Comparison of ENCODE assay signal across 10 mouse cellular contexts in the genomic region with DNA sequence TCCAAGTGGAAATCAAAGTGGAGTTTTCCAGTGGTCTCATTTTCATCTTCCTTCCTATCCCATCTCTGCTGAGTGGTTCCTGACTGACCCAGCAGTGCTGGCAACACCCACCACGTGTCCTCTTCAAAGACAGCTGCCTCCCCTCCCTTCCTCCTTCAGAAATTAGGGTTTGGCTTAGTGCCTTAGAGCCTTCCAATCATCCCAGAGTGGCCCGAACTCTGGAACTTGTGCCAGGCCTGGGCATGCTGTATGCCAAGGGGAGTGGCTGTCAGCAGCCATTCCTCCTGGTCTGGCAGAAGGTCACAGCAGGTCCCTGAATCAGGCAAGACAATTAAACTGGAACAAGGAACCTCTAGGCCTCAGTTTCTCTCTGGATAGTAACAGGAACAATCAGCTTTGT. TPM values are rescaled to one million over a fixed set of nuclear protein-coding genes. Genes with fewer than 3 reads are reported as not detected.
DNase-seq lines count a peak whose midpoint lies in the region; ATAC-seq lines count a peak whose summit lies in the region.
"Had no signal": no experiment of that assay in that cellular context is flagged by ENCODE, and none has a peak within 500 bp of the region (broad histone marks: within the 10 kb centered on the region; RNA-seq: fewer than 3 reads in every experiment).

No protein-coding gene starts in this region.

- DNase-seq in hindbrain, embryonic 14.5 days (ENCODE audit: low spot score): peak; percentile 46
- peak; percentile 90 for DNase-seq in adipocyte (ENCODE audit: low spot score)
- DNase-seq in cerebellum, adult 8-10 months: peak; percentile 80
- no peak for DNase-seq in limb, embryonic 10.5 days (ENCODE audit: low spot score)
- no peak for DNase-seq in layer of hippocampus, postnatal 25 days (ENCODE audit: extremely low spot score in 1 of 2, low spot score in 1 of 2)
- DNase-seq in embryo, embryonic 10 days (ENCODE audit: low spot score): no peak

- 29% methylated on average over 2 of the region's 2 CpGs for WGBS in hindbrain, embryonic 14.5 days
- 35% methylated on average over 2 of the region's 2 CpGs for WGBS in hindbrain, embryonic 12.5 days
- 25% methylated on average over 2 of the region's 2 CpGs for WGBS in limb, embryonic 10.5 days

- no peaks in the 10 kb centered on the region; the same call in none of the 2 replicates for H3K4me1 ChIP-seq in hindbrain, embryonic 14.5 days (replicated peaks; ENCODE audit: control insufficient read depth, insufficient read depth, low read length)
- peaks cover 16% of the 10 kb centered on the region for H3K4me1 ChIP-seq in hindbrain, embryonic 12.5 days
- peaks cover 25% of the 10 kb centered on the region for H3K4me1 ChIP-seq in limb, embryonic 10.5 days

- no peak overlapping the region for H3K9ac ChIP-seq in hindbrain, embryonic 14.5 days
- no peak overlapping the region for H3K9ac ChIP-seq in hindbrain, embryonic 12.5 days
- H3K9ac ChIP-seq: liver, embryonic 14.5 days had no signal

- no peak overlapping the region for H3K4me2 ChIP-seq in hindbrain, embryonic 14.5 days (replicated peaks)
- H3K4me2 ChIP-seq in hindbrain, embryonic 12.5 days (replicated peaks): no peak overlapping the region

- peaks cover 43% of the 10 kb centered on the region for H3K27me3 ChIP-seq in hindbrain, embryonic 14.5 days (ENCODE audit: control insufficient read depth, insufficient read depth, low read length)
- H3K27me3 ChIP-seq in hindbrain, embryonic 12.5 days: peaks cover 50% of the 10 kb centered on the region
- H3K27me3 ChIP-seq in limb, embryonic 10.5 days (ENCODE audit: low read depth, poor library complexity, severe bottlenecking): peaks cover 63% of the 10 kb centered on the region

- no peak overlapping the region for H3K4me3 ChIP-seq in hindbrain, embryonic 14.5 days (replicated peaks; ENCODE audit: low read length)
- no peak overlapping the region for H3K4me3 ChIP-seq in hindbrain, embryonic 12.5 days
- no peak overlapping the region for H3K4me3 ChIP-seq in limb, embryonic 10.5 days

- ATAC-seq in hindbrain, embryonic 14.5 days (ENCODE audit: low FRiP score): no peak
- ATAC-seq in hindbrain, embryonic 12.5 days (ENCODE audit: low FRiP score): no peak
- ATAC-seq in megakaryocyte progenitor cell, adult 5-6 weeks (replicated peaks; ENCODE audit: poor library complexity): no peak

- peak overlapping the region; percentile 30; the same call in 1 of the 2 replicates for H3K27ac ChIP-seq in hindbrain, embryonic 14.5 days
- no peak overlapping the region for H3K27ac ChIP-seq in hindbrain, embryonic 12.5 days
- H3K27ac ChIP-seq in limb, embryonic 10.5 days: 0 out of 2 replicates have a peak overlapping the region, but pooled peaks have one; percentile 56
- H3K27ac ChIP-seq: liver, embryonic 14.5 days had no signal

- no peaks in the 10 kb centered on the region for H3K36me3 ChIP-seq in hindbrain, embryonic 14.5 days (replicated peaks; ENCODE audit: control insufficient read depth, insufficient read depth)
- H3K36me3 ChIP-seq in hindbrain, embryonic 12.5 days: no peaks in the 10 kb centered on the region
- no peaks in the 10 kb centered on the region for H3K36me3 ChIP-seq in limb, embryonic 10.5 days

- no peaks in the 10 kb centered on the region for H3K9me3 ChIP-seq in hindbrain, embryonic 14.5 days (ENCODE audit: control insufficient read depth, low read length)
- no peaks in the 10 kb centered on the region for H3K9me3 ChIP-seq in hindbrain, embryonic 12.5 days (replicated peaks)
- H3K9me3 ChIP-seq in limb, embryonic 10.5 days (replicated peaks): no peaks in the 10 kb centered on the region

RNA-seq across cellular contexts. Expression of gene Mmp28, which starts 3.1 kb away (rescaled TPM):
- polyA plus RNA-seq in hindbrain, embryonic 14.5 days (2014; fragmentation: Nextera tagmentation; extraction: Ambion mirVana): 3.9 and 4.2 TPM in 2 replicates
- 3.2 and 3.5 TPM in 2 replicates for polyA plus RNA-seq in hindbrain, embryonic 12.5 days (2016; fragmentation: Nextera tagmentation; extraction: Ambion mirVana)
- polyA plus RNA-seq in limb, embryonic 10.5 days (2016; fragmentation: Nextera tagmentation; extraction: Ambion mirVana): 0.75 and 2.3 TPM in 2 replicates
- total RNA-seq in layer of hippocampus, postnatal 25 days (2021): 1 to 10 TPM; 2.8 to 3.4 TPM
- 4.7 and 7.2 TPM in 2 replicates for total RNA-seq in megakaryocyte progenitor cell, adult 5-6 weeks (2015)
- total RNA-seq in megakaryocyte progenitor cell, adult 5-6 weeks (2017): 3.4 and 5.0 TPM in 2 replicates

RNA-seq across cellular contexts. Expression of gene Taf15, which starts 6.9 kb away (rescaled TPM):
- polyA plus RNA-seq in hindbrain, embryonic 14.5 days (2014; fragmentation: Nextera tagmentation; extraction: Ambion mirVana): 9.4 and 11.3 TPM in 2 replicates
- 13.9 and 14.9 TPM in 2 replicates for polyA plus RNA-seq in hindbrain, embryonic 12.5 days (2016; fragmentation: Nextera tagmentation; extraction: Ambion mirVana)
- polyA plus RNA-seq in limb, embryonic 10.5 days (2016; fragmentation: Nextera tagmentation; extraction: Ambion mirVana): 11.3 and 11.9 TPM in 2 replicates
- total RNA-seq in layer of hippocampus, postnatal 25 days (2021): 10 to 100 TPM; 61.7 to 80.3 TPM
- total RNA-seq in megakaryocyte progenitor cell, adult 5-6 weeks (2015): 68.8 and 73.2 TPM in 2 replicates
- 25.2 and 49.7 TPM in 2 replicates for total RNA-seq in megakaryocyte progenitor cell, adult 5-6 weeks (2017)

RNA-seq across cellular contexts. Expression of gene 1700020L24Rik, which starts 28.5 kb away (rescaled TPM):
- polyA plus RNA-seq in hindbrain, embryonic 14.5 days (2014; fragmentation: Nextera tagmentation; extraction: Ambion mirVana): 0.39 and 0.60 TPM in 2 replicates
- 0.30 and 0.45 TPM in 2 replicates for polyA plus RNA-seq in hindbrain, embryonic 12.5 days (2016; fragmentation: Nextera tagmentation; extraction: Ambion mirVana)
- 0.31 TPM in 1 of 2 replicates, not detected in the other for polyA plus RNA-seq in limb, embryonic 10.5 days (2016; fragmentation: Nextera tagmentation; extraction: Ambion mirVana)
- total RNA-seq in layer of hippocampus, postnatal 25 days (2021): not detected
- total RNA-seq in megakaryocyte progenitor cell, adult 5-6 weeks (2015): 30.8 and 38.7 TPM in 2 replicates
- total RNA-seq in megakaryocyte progenitor cell, adult 5-6 weeks (2017): 77.0 and 80.6 TPM in 2 replicates

RNA-seq across cellular contexts. Expression of gene Gas2l2, which starts 36.7 kb away (rescaled TPM):
- polyA plus RNA-seq in hindbrain, embryonic 14.5 days (2014; fragmentation: Nextera tagmentation; extraction: Ambion mirVana): 0.97 and 1.5 TPM in 2 replicates
- 0.59 and 0.76 TPM in 2 replicates for polyA plus RNA-seq in hindbrain, embryonic 12.5 days (2016; fragmentation: Nextera tagmentation; extraction: Ambion mirVana)
- polyA plus RNA-seq in limb, embryonic 10.5 days (2016; fragmentation: Nextera tagmentation; extraction: Ambion mirVana): not detected in 2 replicates
- total RNA-seq in layer of hippocampus, postnatal 25 days (2021): under 1 TPM; 0.20 to 0.26 TPM
- 0.15 and 0.30 TPM in 2 replicates for total RNA-seq in megakaryocyte progenitor cell, adult 5-6 weeks (2015)
- 0.20 and 0.21 TPM in 2 replicates for total RNA-seq in megakaryocyte progenitor cell, adult 5-6 weeks (2017)
- polyA plus RNA-seq: liver, embryonic 14.5 days; stomach, embryonic 14.5 days had no signal

RNA-seq across cellular contexts. Expression of gene Heatr9, which starts 56.0 kb away (rescaled TPM):
- not detected in 2 replicates for polyA plus RNA-seq in hindbrain, embryonic 14.5 days (2014; fragmentation: Nextera tagmentation; extraction: Ambion mirVana)
- not detected in 2 replicates for polyA plus RNA-seq in hindbrain, embryonic 12.5 days (2016; fragmentation: Nextera tagmentation; extraction: Ambion mirVana)
- polyA plus RNA-seq in limb, embryonic 10.5 days (2016; fragmentation: Nextera tagmentation; extraction: Ambion mirVana): not detected in 2 replicates
- not detected for total RNA-seq in layer of hippocampus, postnatal 25 days (2021)
- not detected in 2 replicates for total RNA-seq in megakaryocyte progenitor cell, adult 5-6 weeks (2015)
- total RNA-seq in megakaryocyte progenitor cell, adult 5-6 weeks (2017): not detected in 2 replicates
- polyA plus RNA-seq: liver, embryonic 14.5 days; stomach, embryonic 14.5 days had no signal

Comparison
In these comparisons a context has a peak if more than half of its experiments do, and no peak if none do; other contexts are left out.
1. DNase-seq: peak in hindbrain, embryonic 14.5 days (single experiment), adipocyte (single experiment) and cerebellum, adult 8-10 months (single experiment); none in limb, embryonic 10.5 days (single experiment), layer of hippocampus, postnatal 25 days (0 of 2) and embryo, embryonic 10 days (single experiment).